Mouse (Mus musculus) frontal cortex, postnatal 36 days (tissue): ENCODE data around the gene Snd1.

Experiments used
- DNase-seq, 2 experiments: peaks; one replicate each; pipeline ENCODE4 v3.0.0; 2022; ENCODE audit warnings: low spot score in 2 of 2

Gene Snd1

GRCm38 (mm10) chr6:28546943-28547342 is 72.0 kb downstream of the Snd1 start:
- no peak for DNase-seq

GRCm38 (mm10) chr6:28549374-28549773 is 74.4 kb downstream of the Snd1 start:
- DNase-seq = no peak

GRCm38 (mm10) chr6:28550255-28551004 is 75.5 kb downstream of the Snd1 start:
- DNase-seq = no peak

GRCm38 (mm10) chr6:28554470-28554869 is 79.5 kb downstream of the Snd1 start:
- DNase-seq = peak in 1 of 2 experiments; percentile 79

- peak in 1 of 2 experiments; percentile 63 for DNase-seq
Observed at GRCm38 (mm10) chr6:28555002-28555401, 80.1 kb downstream of the Snd1 start.

GRCm38 (mm10) chr6:28555428-28555827 is 80.5 kb downstream of the Snd1 start:
- no peak for DNase-seq

GRCm38 (mm10) chr6:28557728-28558127 is 82.8 kb downstream of the Snd1 start:
- DNase-seq = peak in 1 of 2 experiments; percentile 34

- DNase-seq = no peak
Observed at GRCm38 (mm10) chr6:28559419-28559818, 84.5 kb downstream of the Snd1 start.

GRCm38 (mm10) chr6:28561291-28561995 is 86.5 kb downstream of the Snd1 start:
- no peak for DNase-seq

GRCm38 (mm10) chr6:28562323-28563044 is 87.5 kb downstream of the Snd1 start:
- DNase-seq = no peak

GRCm38 (mm10) chr6:28567978-28568377 is 93.0 kb downstream of the Snd1 start:
- no peak for DNase-seq

GRCm38 (mm10) chr6:28571946-28572345 is 97.0 kb downstream of the Snd1 start:
- DNase-seq = no peak

GRCm38 (mm10) chr6:28572991-28573759 is 98.2 kb downstream of the Snd1 start:
- DNase-seq = peak in 1 of 2 experiments; percentile 43

GRCm38 (mm10) chr6:28576356-28577264 is 101.7 kb downstream of the Snd1 start:
- no peak for DNase-seq

- peak in 1 of 2 experiments; percentile 46 for DNase-seq
Observed at GRCm38 (mm10) chr6:28582847-28583246, 107.9 kb downstream of the Snd1 start.

- no peak for DNase-seq
Observed at GRCm38 (mm10) chr6:28583399-28583798, 108.5 kb downstream of the Snd1 start.

GRCm38 (mm10) chr6:28586806-28587205 is 111.9 kb downstream of the Snd1 start:
- no peak for DNase-seq

- DNase-seq = no peak
Observed at GRCm38 (mm10) chr6:28588494-28589171, 113.7 kb downstream of the Snd1 start.

GRCm38 (mm10) chr6:28592323-28592893 is 117.5 kb downstream of the Snd1 start:
- DNase-seq = peak in 1 of 2 experiments; percentile 44

GRCm38 (mm10) chr6:28593708-28594107 is 118.8 kb downstream of the Snd1 start:
- no peak for DNase-seq
